Mouse (Mus musculus) frontal cortex, adult 2 months (tissue): ENCODE measurements at regions not wholly inside any gene's neighbourhood (a gene's known extent, or its start where the extent isn't known, plus 50 kb on each side); places are given as distances from the start of the nearest gene placed in this dataset.

Experiments
- DNase-seq, 2 experiments: peaks; one replicate each; pipeline ENCODE4 v3.0.0; 2022; ENCODE audit warnings: low spot score in 1 of 2; ENCODE audit errors: extremely low spot score in 1 of 2

DNA sequence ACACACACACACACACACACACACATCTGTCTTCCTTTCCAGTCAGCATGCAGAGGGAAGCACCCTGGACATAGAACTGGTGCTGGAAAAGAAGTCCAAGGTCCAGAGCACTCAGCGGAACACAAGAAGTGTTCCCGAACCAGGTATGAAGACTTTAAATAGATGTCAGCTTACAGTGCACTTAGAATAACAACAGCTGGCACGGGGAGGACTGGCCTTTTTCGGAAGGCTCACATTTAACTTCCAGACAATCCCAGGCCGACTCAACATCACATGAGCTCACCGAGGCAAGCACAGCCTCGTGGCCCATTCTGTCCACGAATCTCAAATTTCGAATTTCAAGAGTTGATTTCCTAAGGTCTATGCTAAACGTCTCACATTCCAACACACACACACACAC lies 70.9 kb upstream of the Slc25a33 start:
- DNase-seq: no peak

GRCm38 (mm10) chr4:149843736-149844135 lies 69.7 kb upstream of the Slc25a33 start:
- no peak for DNase-seq

DNA sequence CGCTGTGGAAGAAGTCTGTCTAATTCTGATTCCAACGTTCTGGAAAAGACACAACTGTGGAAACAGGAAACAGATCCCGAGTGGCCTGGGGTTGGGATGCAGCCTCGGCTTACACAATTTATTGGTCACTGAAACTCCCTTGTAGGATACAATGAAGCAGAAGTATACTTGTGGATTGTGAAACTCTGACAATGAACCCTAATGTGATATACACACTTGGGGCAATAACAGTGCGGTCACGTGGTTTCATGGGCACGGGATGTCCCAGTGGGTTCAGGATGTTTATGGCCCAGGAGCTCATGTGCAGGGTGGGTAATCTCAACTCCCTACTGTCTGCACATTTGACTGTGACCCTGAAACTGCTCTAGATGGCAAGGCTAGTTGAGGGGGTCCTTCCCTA lies 68.8 kb upstream of the Slc25a33 start:
- no peak for DNase-seq

GRCm38 (mm10) chr4:149841856-149842255 lies 67.8 kb upstream of the Slc25a33 start:
- DNase-seq: no peak

- DNase-seq: peak; percentile 79 to 87
Measured at GRCm38 (mm10) chr4:149840511-149841292, 66.6 kb upstream of the Slc25a33 start.

- peak in 1 of 2 experiments; percentile 43 for DNase-seq
Measured at GRCm38 (mm10) chr4:149838682-149839081, 64.6 kb upstream of the Slc25a33 start.

DNA sequence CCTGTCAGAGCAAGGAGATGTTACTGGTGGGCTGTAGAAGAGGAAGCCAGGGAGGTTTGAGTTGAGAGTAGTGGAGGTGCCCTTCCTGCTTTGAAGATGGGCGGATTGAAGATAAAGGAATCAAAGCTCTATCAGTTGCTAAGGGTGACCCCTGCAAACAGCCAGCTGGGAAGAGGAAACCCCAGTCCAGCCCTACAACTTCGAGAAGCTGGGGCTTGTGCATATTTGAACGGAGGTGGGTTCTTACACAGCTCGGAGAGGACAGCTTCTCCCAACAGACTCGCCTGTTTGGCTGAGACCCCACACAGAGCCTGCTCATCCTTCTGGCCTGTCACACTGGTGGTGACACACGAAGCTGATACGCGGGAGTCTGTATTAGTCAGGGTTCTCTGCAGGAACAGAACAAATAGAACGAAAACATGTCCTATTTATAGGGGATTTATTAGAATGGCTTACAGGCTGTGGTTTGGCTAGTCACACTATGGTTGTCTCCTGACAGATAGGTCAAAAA lies 60.6 kb upstream of the Slc25a33 start:
- no peak for DNase-seq

DNA sequence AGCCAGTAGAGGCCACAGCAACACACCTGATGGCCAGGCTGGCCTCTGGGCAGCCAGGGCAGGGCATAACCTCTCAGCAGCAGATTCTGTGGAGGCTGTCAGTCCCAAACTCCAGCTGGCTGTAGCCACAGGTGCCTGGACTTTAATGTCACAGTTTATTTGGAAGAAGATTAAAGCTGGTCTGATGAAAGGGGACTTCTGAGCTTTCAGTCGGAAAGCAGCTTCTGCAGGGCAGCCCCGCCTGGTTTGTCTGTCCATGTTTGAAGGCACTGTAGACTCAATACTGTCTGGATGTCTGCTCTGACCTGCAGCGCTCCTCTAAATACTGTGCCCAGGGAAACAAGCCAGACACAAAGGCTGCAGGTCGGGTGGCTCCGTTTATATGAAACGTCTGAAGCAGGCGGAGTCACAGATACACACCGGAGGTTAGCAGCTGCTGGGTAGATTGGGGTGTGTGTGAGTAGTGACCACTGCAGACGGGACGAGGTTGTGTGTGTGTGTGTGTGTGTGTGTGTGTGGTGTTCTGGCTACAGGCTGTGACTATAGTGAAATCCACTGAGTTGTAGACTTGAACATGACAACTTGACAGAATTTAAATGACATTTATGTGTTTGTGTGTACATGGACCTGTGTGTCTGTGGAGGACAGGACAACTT lies 58.5 kb upstream of the Slc25a33 start:
- DNase-seq: no peak

DNA sequence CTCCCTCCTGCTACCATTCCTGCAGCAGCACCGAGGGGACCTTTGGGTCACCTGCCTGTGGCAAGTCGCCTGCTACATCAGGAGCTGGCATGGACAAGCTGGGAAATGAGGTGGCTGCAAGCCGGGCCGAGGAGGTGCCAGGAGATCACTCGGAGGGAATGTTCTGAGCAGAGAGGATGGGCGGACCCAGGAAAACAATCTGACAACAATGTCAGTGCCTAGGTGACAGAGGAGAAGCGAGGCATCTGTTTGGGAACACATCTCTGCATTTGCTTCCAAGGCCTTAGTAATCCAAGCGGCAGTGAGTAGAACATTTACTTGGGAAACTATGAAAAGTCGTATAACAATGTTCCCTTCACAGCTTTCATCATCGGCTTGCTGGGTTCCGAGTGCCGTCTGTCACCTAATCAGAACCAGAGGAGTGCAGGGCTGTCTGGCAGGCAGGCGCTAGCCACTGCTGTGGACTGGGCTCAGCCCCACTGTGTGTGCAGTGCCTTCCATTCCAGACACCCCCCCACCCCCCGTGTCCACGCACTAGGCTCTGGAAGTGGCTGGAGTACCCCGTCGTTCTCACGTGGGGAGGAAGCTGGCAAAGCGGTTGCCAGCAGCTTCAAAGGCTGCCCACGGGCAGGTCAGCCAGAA lies 56.6 kb upstream of the Slc25a33 start:
- no peak for DNase-seq

DNA sequence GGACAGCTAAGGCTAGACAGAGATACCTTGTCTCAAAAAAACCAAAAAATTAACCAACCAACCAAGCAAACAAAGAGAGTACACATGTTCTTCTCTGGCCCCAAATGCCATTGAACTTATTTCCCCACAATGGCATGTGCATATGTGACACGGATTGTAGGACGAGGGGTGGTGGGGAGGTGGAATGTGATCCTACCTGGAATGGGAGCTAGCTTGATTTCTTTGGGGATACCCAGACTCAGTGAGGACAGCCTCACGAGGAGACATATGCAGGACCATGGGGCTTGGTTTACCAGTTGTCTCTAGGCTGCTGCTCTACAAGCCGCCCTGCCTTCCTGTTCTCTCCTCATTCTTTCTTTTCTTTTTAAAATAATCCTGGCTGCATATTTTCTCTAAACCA lies 55.9 kb upstream of the Slc25a33 start:
- DNase-seq: no peak

DNA sequence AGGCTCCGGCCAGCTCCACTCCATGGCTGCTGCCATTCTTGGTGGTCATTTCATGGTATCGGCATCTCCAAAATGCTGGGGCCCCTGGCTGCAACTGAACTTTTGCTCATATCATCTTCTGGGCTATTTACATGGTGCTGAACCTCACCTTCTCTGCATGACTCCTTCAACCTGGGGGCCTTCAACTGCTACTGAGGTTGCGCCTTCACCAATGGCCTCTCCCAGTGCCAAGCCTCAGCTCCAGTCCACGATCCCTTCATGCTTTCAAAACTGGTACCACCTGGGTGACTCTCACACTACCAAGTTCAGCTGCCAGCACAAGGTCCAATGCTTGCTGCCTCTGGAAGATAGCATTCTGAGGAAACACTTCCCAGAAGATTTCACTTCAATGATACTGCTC lies 53.7 kb upstream of the Slc25a33 start:
- DNase-seq: no peak
